Mouse (Mus musculus): ENCODE results near the gene Six2. TPM values are rescaled to one million over a fixed set of nuclear protein-coding genes. Genes with fewer than 3 reads are reported as not detected.

Six2 gene
- not detected for polyA plus RNA-seq (2017; shearing (Covaris generic))

GRCm38 (mm10) chr17:85688236-85688910, at the start of gene Six2:
Gene Six2, minus strand, starts transcription at chr17:85688274.

Other genes with a start within 250 kb of the Six2 start
- not detected for gene Six3, start 74.7 kb downstream of the Six2 start, polyA plus RNA-seq (2017; shearing (Covaris generic))

Data from CD4-positive, CD25-positive, alpha-beta regulatory T cell (primary cell).